Mouse (Mus musculus) stomach, embryonic 16.5 days (tissue): Measurements from ENCODE around the gene Sh3rf1. TPM values are rescaled to one million over a fixed set of nuclear protein-coding genes. Genes with fewer than 3 reads are reported as not detected.

ENCODE experiments used
- ATAC-seq: fragments of 200-750 bp; cut with Nextera tagmentation; 2 replicates; pipeline ENCODE4 v1.8.0; 2017; ENCODE audit warnings: moderate number of reproducible peaks, moderate TSS enrichment; ENCODE audit not compliant: insufficient read depth, low FRiP score
- H3K27ac ChIP-seq: fragments of 300-500 bp; sonication (generic); 2 replicates; pipeline ENCODE4 v1.5.1; 2014; ENCODE audit warnings: low read length
- H3K27me3 ChIP-seq: fragments of 300-500 bp; sonication (generic); 2 replicates; pipeline ENCODE4 v1.6.1; 2014; ENCODE audit warnings: low read length, control low read depth, mixed read lengths; ENCODE audit not compliant: control insufficient read depth, insufficient read depth
- H3K36me3 ChIP-seq: fragments of 300-500 bp; sonication (generic); 2 replicates; pipeline ENCODE4 v1.6.1; 2014; ENCODE audit warnings: low read length; ENCODE audit not compliant: control insufficient read depth, insufficient read depth
- H3K4me1 ChIP-seq: fragments of 300-500 bp; sonication (generic); 2 replicates; pipeline ENCODE4 v1.6.1; 2014; ENCODE audit warnings: low read length, control low read depth, mixed read lengths; ENCODE audit not compliant: control insufficient read depth, insufficient read depth
- H3K4me2 ChIP-seq: fragments of 300-500 bp; sonication (generic); 2 replicates; pipeline ENCODE4 v1.6.1; 2014; ENCODE audit warnings: low read depth, low read length, mixed read lengths
- H3K4me3 ChIP-seq: fragments of 300-500 bp; sonication (generic); replicated peaks from 2 replicates; pipeline ENCODE4 v1.5.1; 2014; ENCODE audit warnings: mild to moderate bottlenecking, low read length
- H3K9ac ChIP-seq: fragments of 300-500 bp; sonication (generic); 2 replicates; pipeline ENCODE4 v1.6.1; 2014; ENCODE audit warnings: low read length
- H3K9me3 ChIP-seq: fragments of 300-500 bp; sonication (generic); replicated peaks from 2 replicates; pipeline ENCODE4 v1.6.1; 2016; ENCODE audit warnings: low read length, control low read depth; ENCODE audit not compliant: control insufficient read depth
- WGBS: fragments of 180-500 bp; shearing (Covaris S2); extraction: QIAGEN DNeasy Blood & Tissue Kit; methylation state at CpG from one replicate; pipeline ENCODE4 v1.1.7; 2014; 5-methylcytosine and 5-hydroxymethylcytosine counted together
- polyA plus RNA-seq: library from polyadenylated mRNA; unstranded; fragments of >200 nt; fragmentation: Nextera tagmentation; extraction: Ambion mirVana; gene quantifications from 2 replicates; pipeline ENCODE4 v1.2.1, GENCODE M21; 2015

Gene Sh3rf1
- polyA plus RNA-seq, 1 experiment from 2014 or later, result 10.2 TPM

- Histone ChIP-seq H3K36me3 (no peaks in the 10 kb centered on the region), H3K4me2 (no peak overlapping the region), H3K9ac (no peak overlapping the region), H3K9me3 (no peaks in the 10 kb centered on the region), H3K27me3 (no peaks in the 10 kb centered on the region), H3K4me1 (no peaks in the 10 kb centered on the region; the same call in 1 of the 2 replicates), H3K4me3 (no peak overlapping the region), H3K27ac (no peak overlapping the region)
- no peak for ATAC-seq
- WGBS, result 64% methylated on average over 9 of the region's 9 CpGs
These were observed 126.8 kb downstream of the Sh3rf1 start for GRCm38 (mm10) chr8:61350443-61350842.

GRCm38 (mm10) chr8:61351638-61352037 lies 128.0 kb downstream of the Sh3rf1 start:
- no peak overlapping the region for H3K4me3 ChIP-seq
- no peaks in the 10 kb centered on the region for H3K9me3 ChIP-seq
- no peaks in the 10 kb centered on the region for H3K27me3 ChIP-seq
- H3K9ac ChIP-seq, result no peak overlapping the region
- no peak overlapping the region for H3K4me2 ChIP-seq
- no peaks in the 10 kb centered on the region; the same call in 1 of the 2 replicates for H3K4me1 ChIP-seq
- no peaks in the 10 kb centered on the region for H3K36me3 ChIP-seq
- no peak for ATAC-seq
- no peak overlapping the region for H3K27ac ChIP-seq
- WGBS, result 90% methylated on average over 5 of the region's 5 CpGs

GRCm38 (mm10) chr8:61355503-61355902 lies 131.8 kb downstream of the Sh3rf1 start:
- no peak for ATAC-seq
- H3K9me3 ChIP-seq, result no peaks in the 10 kb centered on the region
- no peak overlapping the region for H3K27ac ChIP-seq
- no peak overlapping the region for H3K4me3 ChIP-seq
- WGBS, result 77% methylated on average over 5 of the region's 5 CpGs
- H3K9ac ChIP-seq, result no peak overlapping the region
- no peaks in the 10 kb centered on the region for H3K27me3 ChIP-seq
- peaks cover 2% of the 10 kb centered on the region; the same call in 1 of the 2 replicates for H3K36me3 ChIP-seq
- 0 out of 2 replicates have a peak, but pooled peaks cover 3% of the 10 kb centered on the region for H3K4me1 ChIP-seq
- no peak overlapping the region for H3K4me2 ChIP-seq

GRCm38 (mm10) chr8:61359004-61359403 lies 135.3 kb downstream of the Sh3rf1 start:
- H3K9me3 ChIP-seq, result no peaks in the 10 kb centered on the region
- 41% methylated on average over 8 of the region's 8 CpGs for WGBS
- H3K27me3 ChIP-seq, result no peaks in the 10 kb centered on the region
- peaks cover 3% of the 10 kb centered on the region; the same call in 1 of the 2 replicates for H3K36me3 ChIP-seq
- ATAC-seq, result no peak
- no peak overlapping the region for H3K9ac ChIP-seq
- H3K4me3 ChIP-seq, result no peak overlapping the region
- no peak overlapping the region for H3K4me2 ChIP-seq
- no peak overlapping the region for H3K27ac ChIP-seq
- H3K4me1 ChIP-seq, result 0 out of 2 replicates have a peak, but pooled peaks cover 3% of the 10 kb centered on the region

DNA sequence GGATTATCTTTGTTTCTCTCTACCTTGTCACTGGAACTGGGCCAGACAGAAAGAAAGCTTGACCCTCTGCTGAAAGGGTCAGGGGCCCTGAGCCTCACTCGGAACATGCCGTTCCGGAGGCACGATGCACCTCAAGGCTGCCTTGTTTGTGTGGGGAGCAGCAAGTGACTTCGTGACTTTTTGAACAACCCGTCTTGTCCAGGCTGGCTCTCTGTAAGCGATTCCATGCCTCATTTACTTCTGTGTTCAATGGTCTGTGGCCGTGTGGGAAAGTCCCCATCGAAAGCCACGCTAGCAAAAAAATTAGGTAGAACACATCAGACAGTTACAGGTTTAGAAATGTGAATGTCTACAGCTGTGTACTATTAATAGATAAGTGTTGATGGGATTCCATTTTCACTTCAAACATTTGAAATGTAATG lies 136.2 kb downstream of the Sh3rf1 start:
- H3K4me1 ChIP-seq, result 0 out of 2 replicates have a peak, but pooled peaks cover 3% of the 10 kb centered on the region
- no peak overlapping the region for H3K9ac ChIP-seq
- H3K4me3 ChIP-seq, result no peak overlapping the region
- H3K36me3 ChIP-seq, result peaks cover 3% of the 10 kb centered on the region; the same call in 1 of the 2 replicates
- no peaks in the 10 kb centered on the region for H3K9me3 ChIP-seq
- H3K4me2 ChIP-seq, result no peak overlapping the region
- no peaks in the 10 kb centered on the region for H3K27me3 ChIP-seq
- no peak overlapping the region for H3K27ac ChIP-seq
- 64% methylated on average over 10 of the region's 10 CpGs for WGBS
- no peak for ATAC-seq

GRCm38 (mm10) chr8:61360362-61360761 lies 136.7 kb downstream of the Sh3rf1 start:
- no peak for ATAC-seq
- Histone ChIP-seq H3K27me3 (no peaks in the 10 kb centered on the region), H3K36me3 (peaks cover 3% of the 10 kb centered on the region; the same call in 1 of the 2 replicates), H3K9ac (no peak overlapping the region), H3K4me1 (0 out of 2 replicates have a peak, but pooled peaks cover 3% of the 10 kb centered on the region), H3K9me3 (no peaks in the 10 kb centered on the region), H3K4me2 (no peak overlapping the region), H3K27ac (no peak overlapping the region), H3K4me3 (no peak overlapping the region)
- WGBS, result 92% methylated on average over 4 of the region's 4 CpGs

DNA sequence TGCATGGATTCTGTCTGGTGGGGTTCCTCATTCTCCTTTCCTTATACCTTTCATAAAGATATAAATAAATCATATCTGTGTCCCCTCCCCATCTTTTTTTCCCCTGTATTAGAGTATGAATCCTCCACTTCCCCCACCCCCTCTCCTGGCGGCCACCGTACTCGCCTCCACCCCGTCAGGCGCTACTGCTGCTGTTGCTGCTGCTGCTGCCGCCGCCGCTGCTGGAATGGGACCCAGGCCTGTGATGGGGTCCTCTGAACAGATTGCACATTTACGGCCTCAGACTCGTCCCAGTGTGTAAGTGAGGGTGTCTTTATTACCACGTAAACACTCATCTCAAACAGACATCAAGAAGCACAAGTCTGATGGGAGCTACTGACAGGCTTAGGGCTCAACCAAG lies 137.8 kb downstream of the Sh3rf1 start:
- H3K4me3 ChIP-seq, result no peak overlapping the region
- peaks cover 3% of the 10 kb centered on the region; the same call in 1 of the 2 replicates for H3K36me3 ChIP-seq
- 0 out of 2 replicates have a peak, but pooled peaks cover 3% of the 10 kb centered on the region for H3K4me1 ChIP-seq
- no peaks in the 10 kb centered on the region for H3K9me3 ChIP-seq
- 82% methylated on average over 11 of the region's 11 CpGs for WGBS
- no peaks in the 10 kb centered on the region for H3K27me3 ChIP-seq
- H3K27ac ChIP-seq, result no peak overlapping the region
- no peak overlapping the region for H3K9ac ChIP-seq
- no peak overlapping the region for H3K4me2 ChIP-seq
- no peak for ATAC-seq

- ATAC-seq, result peak; percentile 50; the same call in 1 of the 2 replicates
- Histone ChIP-seq H3K9ac (no peak overlapping the region), H3K9me3 (no peaks in the 10 kb centered on the region), H3K4me2 (no peak overlapping the region), H3K4me3 (no peak overlapping the region), H3K27ac (no peak overlapping the region), H3K36me3 (peaks cover 3% of the 10 kb centered on the region; the same call in 1 of the 2 replicates), H3K27me3 (no peaks in the 10 kb centered on the region), H3K4me1 (0 out of 2 replicates have a peak, but pooled peaks cover 3% of the 10 kb centered on the region)
- WGBS, result 56% methylated on average over 9 of the region's 9 CpGs
These were observed 138.7 kb downstream of the Sh3rf1 start for GRCm38 (mm10) chr8:61362301-61362913.

GRCm38 (mm10) chr8:61373303-61373702 lies 149.6 kb downstream of the Sh3rf1 start:
- H3K27me3 ChIP-seq, result no peaks in the 10 kb centered on the region
- no peaks in the 10 kb centered on the region for H3K4me1 ChIP-seq
- H3K4me3 ChIP-seq, result no peak overlapping the region
- ATAC-seq, result no peak
- no peak overlapping the region for H3K4me2 ChIP-seq
- WGBS, result 92% methylated on average over 9 of the region's 9 CpGs
- no peak overlapping the region for H3K9ac ChIP-seq
- H3K9me3 ChIP-seq, result no peaks in the 10 kb centered on the region
- 0 out of 2 replicates have a peak, but pooled peaks cover 13% of the 10 kb centered on the region for H3K36me3 ChIP-seq
- H3K27ac ChIP-seq, result no peak overlapping the region
